Mouse (Mus musculus): ENCODE measurements around the gene Rtn1.

DNA sequence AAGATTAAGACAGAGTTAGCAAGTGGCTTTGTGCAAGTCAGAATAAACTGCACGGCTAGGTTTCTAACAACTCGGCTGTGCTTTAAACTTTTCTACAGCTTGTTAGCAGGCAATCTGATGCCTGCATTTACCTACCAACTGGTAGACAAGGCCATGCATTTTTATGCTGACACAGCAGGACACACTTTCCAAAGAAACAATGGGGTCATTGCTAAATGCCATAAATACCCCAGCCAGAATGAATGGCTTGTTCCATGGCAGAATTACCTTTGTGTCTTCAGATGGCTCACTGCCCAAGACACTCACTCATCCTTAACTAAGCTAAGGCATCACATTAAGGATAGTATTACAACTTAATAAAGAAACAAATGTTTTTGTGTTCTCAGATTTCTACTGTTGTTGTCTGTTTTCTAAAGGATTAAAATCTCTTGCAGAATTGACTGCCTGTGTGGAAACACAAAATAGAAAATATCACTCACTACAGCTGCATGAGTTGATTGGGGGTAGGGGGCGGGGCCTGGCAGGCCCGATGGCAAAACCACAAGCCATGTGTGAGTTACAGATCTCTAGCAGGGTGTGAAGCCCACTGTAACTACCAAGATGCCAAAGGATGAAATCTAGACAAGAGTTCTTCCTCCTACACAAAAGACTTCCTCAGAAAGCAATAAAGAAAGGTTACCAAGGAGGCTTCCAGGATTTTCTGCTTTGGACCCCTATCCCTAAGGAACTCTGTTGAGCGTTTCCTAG, 129.6 kb downstream of the Rtn1 start:
- TF ChIP-seq CTCF (IDR thresholded peaks at IDR 0.05; ENCODE audit: extremely low read depth, insufficient read depth, insufficient read length, insufficient replicate concordance) = no peak
- TF ChIP-seq POLR2A (IDR thresholded peaks at IDR 0.05; ENCODE audit: low read depth, low read length) = no peak

All from spleen, adult 2 months (tissue).